Mouse (Mus musculus): ENCODE measurements around the gene Fxyd2. TPM values are rescaled to one million over a fixed set of nuclear protein-coding genes. Genes with fewer than 3 reads are reported as not detected.

Gene Fxyd2
- polyA plus RNA-seq, 1 experiment from 2014 or later = 1.6 TPM

GRCm38 (mm10) chr9:45422761-45423298, 23.4 kb downstream of the Fxyd2 start:
- ATAC-seq (replicated peaks; ENCODE audit: insufficient number of reproducible peaks, low FRiP score, low TSS enrichment) = no peak
- Histone ChIP-seq H3K27me3 (ENCODE audit: control insufficient read depth, insufficient read depth, low read length) (peaks cover 5% of the 10 kb centered on the region; the same call in 1 of the 2 replicates), H3K4me2 (no peak overlapping the region), H3K36me3 (ENCODE audit: control insufficient read depth, insufficient read depth, low read length) (no peaks in the 10 kb centered on the region), H3K4me3 (ENCODE audit: low read depth, low read length) (no peak overlapping the region), H3K4me1 (ENCODE audit: control insufficient read depth, insufficient read depth, low read length) (0 out of 2 replicates have a peak, but pooled peaks cover 3% of the 10 kb centered on the region), H3K9me3 (replicated peaks; ENCODE audit: control insufficient read depth, low read length) (no peaks in the 10 kb centered on the region), H3K9ac (ENCODE audit: low read depth, low read length) (no peak overlapping the region), H3K27ac (ENCODE audit: low read depth, low read length) (no peak overlapping the region)
- WGBS (ENCODE audit: insufficient replicate concordance) = 74% methylated on average over 7 of the region's 7 CpGs

GRCm38 (mm10) chr9:45426456-45426855, 27.0 kb downstream of the Fxyd2 start, which contains the start of gene Dscaml1:
TSS of gene Dscaml1 (plus strand) at chr9:45426628.
- peaks cover 35% of the 10 kb centered on the region for H3K27me3 ChIP-seq (ENCODE audit: control insufficient read depth, insufficient read depth, low read length)
- ATAC-seq (replicated peaks; ENCODE audit: insufficient number of reproducible peaks, low FRiP score, low TSS enrichment) = no peak
- peaks cover 10% of the 10 kb centered on the region for H3K4me1 ChIP-seq (ENCODE audit: control insufficient read depth, insufficient read depth, low read length)
- H3K9me3 ChIP-seq (replicated peaks; ENCODE audit: control insufficient read depth, low read length) = no peaks in the 10 kb centered on the region
- H3K4me3 ChIP-seq (ENCODE audit: low read depth, low read length) = no peak within 1 kb of the TSS
- no peak within 1 kb of the TSS for H3K27ac ChIP-seq (ENCODE audit: low read depth, low read length)
- 80% methylated on average over 4 of the region's 4 CpGs for WGBS (ENCODE audit: insufficient replicate concordance)
- no peak within 1 kb of the TSS for H3K9ac ChIP-seq (ENCODE audit: low read depth, low read length)
- no peaks in the 10 kb centered on the region for H3K36me3 ChIP-seq (ENCODE audit: control insufficient read depth, insufficient read depth, low read length)
- no peak within 1 kb of the TSS for H3K4me2 ChIP-seq

- peaks cover 58% of the 10 kb centered on the region for H3K27me3 ChIP-seq (ENCODE audit: control insufficient read depth, insufficient read depth, low read length)
- no peaks in the 10 kb centered on the region for H3K36me3 ChIP-seq (ENCODE audit: control insufficient read depth, insufficient read depth, low read length)
- no peaks in the 10 kb centered on the region for H3K9me3 ChIP-seq (replicated peaks; ENCODE audit: control insufficient read depth, low read length)
- no peak overlapping the region for H3K4me3 ChIP-seq (ENCODE audit: low read depth, low read length)
- H3K4me1 ChIP-seq (ENCODE audit: control insufficient read depth, insufficient read depth, low read length) = peaks cover 10% of the 10 kb centered on the region
- ATAC-seq (replicated peaks; ENCODE audit: insufficient number of reproducible peaks, low FRiP score, low TSS enrichment) = no peak
- WGBS (ENCODE audit: insufficient replicate concordance) = 19% methylated on average over 5 of the region's 5 CpGs
- no peak overlapping the region for H3K27ac ChIP-seq (ENCODE audit: low read depth, low read length)
- no peak overlapping the region for H3K9ac ChIP-seq (ENCODE audit: low read depth, low read length)
- H3K4me2 ChIP-seq = no peak overlapping the region
These were observed 29.9 kb downstream of the Fxyd2 start for GRCm38 (mm10) chr9:45429392-45429791.

DNA sequence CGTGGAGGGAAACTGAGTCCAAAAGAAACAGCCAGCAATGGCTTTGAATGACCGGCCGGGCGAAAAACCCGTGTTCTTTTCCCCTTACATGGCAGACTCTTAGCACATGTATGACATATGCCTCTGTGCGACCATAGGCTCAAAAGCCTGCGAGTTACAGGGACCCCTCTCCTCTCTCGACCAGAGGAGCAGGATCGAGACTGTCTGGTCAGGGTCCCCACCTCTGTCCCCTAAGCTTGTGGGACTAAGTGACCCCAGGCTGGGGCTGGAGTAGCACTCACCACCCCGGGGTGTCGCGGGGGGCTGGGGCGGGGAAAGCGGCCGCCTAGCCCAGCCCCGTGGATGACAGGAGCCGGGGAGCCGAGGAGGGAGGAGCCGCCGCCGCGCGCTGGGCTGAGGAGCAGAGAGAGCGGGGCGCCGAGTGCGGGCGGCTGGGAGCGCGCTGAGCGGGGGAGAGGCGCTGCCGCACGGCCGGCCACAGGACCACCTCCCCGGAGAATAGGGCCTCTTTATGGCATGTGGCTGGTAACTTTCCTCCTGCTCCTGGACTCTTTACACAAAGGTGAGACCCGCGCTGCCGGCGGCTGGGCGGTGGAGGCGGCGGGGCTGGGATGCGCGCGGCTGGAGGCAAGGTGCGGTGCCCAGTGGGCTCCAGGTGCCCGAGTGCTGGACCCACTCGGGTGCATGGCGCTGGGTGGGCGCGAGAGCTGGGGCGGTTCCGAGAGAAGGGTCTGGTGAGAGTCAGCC, 30.7 kb downstream of the Fxyd2 start:
- H3K4me1 ChIP-seq (ENCODE audit: control insufficient read depth, insufficient read depth, low read length) = peaks cover 10% of the 10 kb centered on the region
- H3K27ac ChIP-seq (ENCODE audit: low read depth, low read length) = no peak overlapping the region
- H3K4me2 ChIP-seq = peak overlapping the region; percentile 81
- ATAC-seq (replicated peaks; ENCODE audit: insufficient number of reproducible peaks, low FRiP score, low TSS enrichment) = no peak
- H3K4me3 ChIP-seq (ENCODE audit: low read depth, low read length) = peak overlapping the region; percentile 39
- WGBS (ENCODE audit: insufficient replicate concordance) = 2% methylated on average over 51 of the region's 54 CpGs
- H3K36me3 ChIP-seq (ENCODE audit: control insufficient read depth, insufficient read depth, low read length) = no peaks in the 10 kb centered on the region
- H3K9me3 ChIP-seq (replicated peaks; ENCODE audit: control insufficient read depth, low read length) = no peaks in the 10 kb centered on the region
- no peak overlapping the region for H3K9ac ChIP-seq (ENCODE audit: low read depth, low read length)
- H3K27me3 ChIP-seq (ENCODE audit: control insufficient read depth, insufficient read depth, low read length) = peaks cover 59% of the 10 kb centered on the region

- Histone ChIP-seq H3K4me1 (ENCODE audit: control insufficient read depth, insufficient read depth, low read length) (peaks cover 10% of the 10 kb centered on the region), H3K4me3 (ENCODE audit: low read depth, low read length) (peak overlapping the region; percentile 39), H3K27me3 (ENCODE audit: control insufficient read depth, insufficient read depth, low read length) (peaks cover 61% of the 10 kb centered on the region), H3K9me3 (replicated peaks; ENCODE audit: control insufficient read depth, low read length) (no peaks in the 10 kb centered on the region), H3K27ac (ENCODE audit: low read depth, low read length) (no peak overlapping the region), H3K36me3 (ENCODE audit: control insufficient read depth, insufficient read depth, low read length) (no peaks in the 10 kb centered on the region), H3K9ac (ENCODE audit: low read depth, low read length) (no peak overlapping the region), H3K4me2 (peak overlapping the region; percentile 81)
- 1% methylated on average over 16 of the region's 17 CpGs for WGBS (ENCODE audit: insufficient replicate concordance)
- ATAC-seq (replicated peaks; ENCODE audit: insufficient number of reproducible peaks, low FRiP score, low TSS enrichment) = no peak
These were observed 31.2 kb downstream of the Fxyd2 start for GRCm38 (mm10) chr9:45430698-45430959.

DNA sequence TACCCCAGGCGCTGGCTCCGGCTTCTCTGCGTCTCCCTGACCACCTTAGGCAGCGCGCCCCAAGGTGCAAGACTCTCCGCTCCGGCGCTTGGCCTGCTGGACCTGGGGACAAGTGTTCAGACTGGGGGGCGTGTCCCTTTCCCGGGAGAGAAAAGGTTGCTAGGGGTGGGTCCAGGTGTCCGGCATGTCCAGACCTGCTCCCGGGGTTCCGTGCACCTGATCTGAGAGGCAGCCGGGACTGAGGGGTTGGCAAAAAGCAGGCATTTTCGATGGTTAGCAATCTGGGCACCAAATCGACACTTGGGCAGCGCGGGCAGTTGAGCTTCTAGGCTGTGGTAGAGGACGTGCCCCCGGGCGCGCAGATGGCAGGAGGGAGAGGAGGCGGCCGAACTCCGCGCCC, 31.7 kb downstream of the Fxyd2 start:
- no peaks in the 10 kb centered on the region for H3K36me3 ChIP-seq (ENCODE audit: control insufficient read depth, insufficient read depth, low read length)
- H3K27ac ChIP-seq (ENCODE audit: low read depth, low read length) = no peak overlapping the region
- WGBS (ENCODE audit: insufficient replicate concordance) = 4% methylated on average over 26 of the region's 26 CpGs
- H3K9me3 ChIP-seq (replicated peaks; ENCODE audit: control insufficient read depth, low read length) = no peaks in the 10 kb centered on the region
- ATAC-seq (replicated peaks; ENCODE audit: insufficient number of reproducible peaks, low FRiP score, low TSS enrichment) = no peak
- H3K27me3 ChIP-seq (ENCODE audit: control insufficient read depth, insufficient read depth, low read length) = peaks cover 65% of the 10 kb centered on the region
- no peak overlapping the region for H3K9ac ChIP-seq (ENCODE audit: low read depth, low read length)
- peak overlapping the region; percentile 39 for H3K4me3 ChIP-seq (ENCODE audit: low read depth, low read length)
- peak overlapping the region; percentile 81 for H3K4me2 ChIP-seq
- H3K4me1 ChIP-seq (ENCODE audit: control insufficient read depth, insufficient read depth, low read length) = peaks cover 10% of the 10 kb centered on the region

DNA sequence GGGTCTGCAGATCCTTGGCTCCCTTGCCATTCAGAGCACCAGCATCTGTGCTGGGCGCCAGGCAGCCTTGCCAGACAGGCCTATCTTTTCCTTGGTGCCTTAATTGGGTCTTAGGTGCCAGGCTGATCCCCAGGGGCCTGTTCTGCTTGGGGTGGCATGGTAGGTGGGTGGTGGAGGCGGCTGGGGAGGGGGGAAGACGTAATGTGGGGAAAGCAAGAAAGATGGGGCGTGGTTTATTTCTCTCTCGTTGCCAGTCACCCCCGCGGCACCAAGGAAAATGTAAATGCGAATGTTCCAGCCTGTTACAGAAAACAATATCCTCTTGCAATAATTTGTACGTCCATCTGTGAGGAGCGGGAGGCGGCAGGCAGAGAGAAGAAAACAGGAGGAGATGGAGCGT, 33.2 kb downstream of the Fxyd2 start:
- Histone ChIP-seq H3K27ac (ENCODE audit: low read depth, low read length) (no peak overlapping the region), H3K4me3 (ENCODE audit: low read depth, low read length) (no peak overlapping the region), H3K36me3 (ENCODE audit: control insufficient read depth, insufficient read depth, low read length) (no peaks in the 10 kb centered on the region), H3K4me1 (ENCODE audit: control insufficient read depth, insufficient read depth, low read length) (peaks cover 7% of the 10 kb centered on the region), H3K27me3 (ENCODE audit: control insufficient read depth, insufficient read depth, low read length) (peaks cover 68% of the 10 kb centered on the region), H3K9me3 (replicated peaks; ENCODE audit: control insufficient read depth, low read length) (no peaks in the 10 kb centered on the region), H3K9ac (ENCODE audit: low read depth, low read length) (no peak overlapping the region), H3K4me2 (no peak overlapping the region)
- WGBS (ENCODE audit: insufficient replicate concordance) = 66% methylated on average over 12 of the region's 12 CpGs
- ATAC-seq (replicated peaks; ENCODE audit: insufficient number of reproducible peaks, low FRiP score, low TSS enrichment) = no peak

DNA sequence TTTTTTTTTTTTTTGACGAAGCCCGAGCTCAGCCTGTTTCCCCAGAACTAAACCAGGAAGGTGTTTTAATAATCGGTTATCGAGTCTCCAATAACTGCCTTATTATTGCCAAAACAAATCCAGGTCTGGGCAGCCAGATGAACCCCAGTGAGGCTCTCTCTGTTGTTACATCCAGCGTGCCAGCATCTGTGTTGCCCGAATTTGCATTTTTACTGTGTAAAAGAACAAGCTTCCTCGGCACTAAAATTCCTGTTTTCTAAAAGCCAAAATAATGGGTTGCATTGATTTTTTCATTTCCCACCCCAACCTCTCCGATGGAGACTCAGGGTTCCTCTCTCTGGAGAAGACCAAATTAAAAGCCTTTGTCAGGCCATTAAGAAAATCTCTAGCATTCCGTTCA, 33.6 kb downstream of the Fxyd2 start:
- no peak for ATAC-seq (replicated peaks; ENCODE audit: insufficient number of reproducible peaks, low FRiP score, low TSS enrichment)
- Histone ChIP-seq H3K27me3 (ENCODE audit: control insufficient read depth, insufficient read depth, low read length) (peaks cover 68% of the 10 kb centered on the region), H3K9me3 (replicated peaks; ENCODE audit: control insufficient read depth, low read length) (no peaks in the 10 kb centered on the region), H3K4me2 (no peak overlapping the region), H3K4me1 (ENCODE audit: control insufficient read depth, insufficient read depth, low read length) (peaks cover 7% of the 10 kb centered on the region), H3K4me3 (ENCODE audit: low read depth, low read length) (no peak overlapping the region), H3K27ac (ENCODE audit: low read depth, low read length) (no peak overlapping the region), H3K9ac (ENCODE audit: low read depth, low read length) (no peak overlapping the region), H3K36me3 (ENCODE audit: control insufficient read depth, insufficient read depth, low read length) (no peaks in the 10 kb centered on the region)
- WGBS (ENCODE audit: insufficient replicate concordance) = 78% methylated on average over 9 of the region's 9 CpGs

DNA sequence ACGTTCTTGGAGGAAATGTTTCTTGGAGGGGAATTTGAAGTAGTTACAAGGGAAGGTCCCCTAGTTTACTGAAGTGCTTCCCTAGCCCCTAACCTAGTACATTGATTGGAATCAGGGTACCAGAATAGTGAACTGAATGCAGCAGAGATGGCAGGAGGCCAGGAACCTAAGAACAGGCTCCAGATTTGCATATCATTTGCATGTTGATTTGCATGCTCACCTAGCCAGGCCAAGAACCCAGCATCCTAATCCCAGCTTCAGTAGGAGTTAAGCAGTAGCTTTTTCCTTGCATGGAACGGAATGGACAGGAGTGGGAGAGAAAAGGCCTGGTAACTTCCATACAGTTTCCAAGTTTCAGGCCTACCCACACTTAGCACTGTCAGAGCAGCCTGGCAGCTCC, 34.7 kb downstream of the Fxyd2 start:
- H3K9me3 ChIP-seq (replicated peaks; ENCODE audit: control insufficient read depth, low read length) = no peaks in the 10 kb centered on the region
- no peak for ATAC-seq (replicated peaks; ENCODE audit: insufficient number of reproducible peaks, low FRiP score, low TSS enrichment)
- no peak overlapping the region for H3K27ac ChIP-seq (ENCODE audit: low read depth, low read length)
- 69% methylated on average over 2 of the region's 2 CpGs for WGBS (ENCODE audit: insufficient replicate concordance)
- H3K4me1 ChIP-seq (ENCODE audit: control insufficient read depth, insufficient read depth, low read length) = peaks cover 7% of the 10 kb centered on the region
- H3K4me3 ChIP-seq (ENCODE audit: low read depth, low read length) = no peak overlapping the region
- H3K9ac ChIP-seq (ENCODE audit: low read depth, low read length) = no peak overlapping the region
- H3K4me2 ChIP-seq = no peak overlapping the region
- no peaks in the 10 kb centered on the region for H3K36me3 ChIP-seq (ENCODE audit: control insufficient read depth, insufficient read depth, low read length)
- H3K27me3 ChIP-seq (ENCODE audit: control insufficient read depth, insufficient read depth, low read length) = peaks cover 61% of the 10 kb centered on the region

Measured in heart, embryonic 11.5 days (tissue).